Mouse (Mus musculus) neural tube, embryonic 12.5 days (tissue): Measurements from ENCODE around the gene Jaml. TPM values are rescaled to one million over a fixed set of nuclear protein-coding genes. Genes with fewer than 3 reads are reported as not detected.
"Not testable (repeated sequence)": the region's sequence is repeated elsewhere in the genome, so short reads cannot be mapped to it uniquely, and the experiment has no call there.

Experiments
- ATAC-seq: fragments of 200-750 bp; cut with Nextera tagmentation; 2 replicates; pipeline ENCODE4 v1.8.0; 2017; ENCODE audit warnings: low read depth, mild to moderate bottlenecking, moderate TSS enrichment, moderate library complexity; ENCODE audit not compliant: low FRiP score
- H3K27ac ChIP-seq: fragments of 300-500 bp; sonication (generic); 2 replicates; pipeline ENCODE4 v1.5.1; 2016
- H3K27me3 ChIP-seq: fragments of 300-500 bp; sonication (generic); replicated peaks from 2 replicates; pipeline ENCODE4 v1.6.1; 2016; ENCODE audit warnings: mild to moderate bottlenecking
- H3K36me3 ChIP-seq: fragments of 300-500 bp; sonication (generic); 2 replicates; pipeline ENCODE4 v1.6.1; 2016; ENCODE audit warnings: mild to moderate bottlenecking
- H3K4me1 ChIP-seq: fragments of 300-500 bp; sonication (generic); 2 replicates; pipeline ENCODE4 v1.6.1; 2016
- H3K4me2 ChIP-seq: fragments of 300-500 bp; sonication (generic); replicated peaks from 2 replicates; pipeline ENCODE4 v1.6.1; 2016; ENCODE audit warnings: mild to moderate bottlenecking
- H3K4me3 ChIP-seq: fragments of 300-500 bp; sonication (generic); 2 replicates; pipeline ENCODE4 v1.5.1; 2016
- H3K9ac ChIP-seq: fragments of 300-500 bp; sonication (generic); 2 replicates; pipeline ENCODE4 v1.6.1; 2016; ENCODE audit warnings: mild to moderate bottlenecking
- H3K9me3 ChIP-seq: fragments of 300-500 bp; sonication (generic); 2 replicates; pipeline ENCODE4 v1.6.1; 2016; ENCODE audit warnings: mild to moderate bottlenecking
- WGBS: fragments of 180-500 bp; shearing (Covaris S2); methylation state at CpG from one replicate; pipeline ENCODE4 v1.1.7; 2016; 5-methylcytosine and 5-hydroxymethylcytosine counted together
- polyA plus RNA-seq: library from polyadenylated mRNA; unstranded; fragments of >200 nt; fragmentation: Nextera tagmentation; extraction: Ambion mirVana; gene quantifications from 2 replicates; pipeline ENCODE4 v1.2.1, GENCODE M21; 2016

Gene Jaml
- polyA plus RNA-seq, result 0.10 and 0.49 TPM in 2 replicates

DNA sequence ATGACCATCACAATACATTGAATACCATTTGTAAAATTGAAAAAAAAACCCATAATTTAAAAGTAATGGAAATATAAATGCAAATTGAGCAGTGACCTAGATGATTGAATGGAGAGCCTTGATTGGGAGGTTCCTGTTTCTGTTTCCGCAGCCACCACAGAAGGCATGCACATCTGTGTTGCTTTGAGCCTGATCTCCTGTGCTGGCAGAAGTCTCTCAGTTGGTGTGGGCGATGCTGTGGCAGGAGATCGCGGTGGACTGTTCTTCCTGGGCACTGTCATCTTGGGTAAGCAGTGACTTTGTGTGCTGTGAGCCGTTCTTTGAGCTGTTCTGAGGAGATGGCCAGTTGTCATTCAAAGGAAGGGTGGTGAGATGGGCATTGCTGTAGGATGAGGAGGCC lies at the start of gene Jaml:
Gene Jaml, plus strand, starts transcription at position 173 of the 400 bp plus-strand sequence.
- no peak within 1 kb of the TSS for H3K4me2 ChIP-seq
- no peaks in the 10 kb centered on the region for H3K36me3 ChIP-seq
- no peak for ATAC-seq
- no peaks in the 10 kb centered on the region for H3K9me3 ChIP-seq
- no peak within 1 kb of the TSS for H3K9ac ChIP-seq
- H3K27ac ChIP-seq, result no peak within 1 kb of the TSS
- H3K4me3 ChIP-seq, result no peak within 1 kb of the TSS
- 86% methylated on average over 5 of the region's 5 CpGs for WGBS
- H3K27me3 ChIP-seq, result no peaks in the 10 kb centered on the region
- no peaks in the 10 kb centered on the region for H3K4me1 ChIP-seq

DNA sequence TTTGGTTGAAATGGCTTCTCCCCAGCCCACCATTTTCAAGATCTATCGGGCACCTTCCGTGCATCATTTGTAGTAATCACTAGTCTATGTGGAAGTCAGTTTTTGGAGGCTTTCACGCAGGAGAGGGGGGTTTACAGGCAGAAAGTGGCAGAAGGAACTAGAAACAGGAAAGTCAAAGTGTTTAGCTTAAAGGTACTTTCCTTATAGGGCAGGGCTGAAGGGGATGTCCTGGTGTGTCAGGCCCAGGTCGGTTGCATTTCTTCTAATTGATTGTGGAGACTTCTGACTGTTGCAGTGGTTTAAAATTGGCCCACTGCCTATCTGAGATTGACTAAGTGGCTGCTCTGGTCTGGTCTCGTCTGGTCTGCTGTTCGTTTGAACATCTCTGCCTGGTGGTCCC lies 48.6 kb upstream of the Jaml start:
- ATAC-seq, result no peak
- peaks cover 3% of the 10 kb centered on the region; the same call in 1 of the 2 replicates for H3K27me3 ChIP-seq
- no peaks in the 10 kb centered on the region for H3K9me3 ChIP-seq
- no peak overlapping the region for H3K9ac ChIP-seq
- no peak overlapping the region for H3K4me3 ChIP-seq
- no peak overlapping the region for H3K27ac ChIP-seq
- H3K4me1 ChIP-seq, result no peaks in the 10 kb centered on the region
- no peak overlapping the region for H3K4me2 ChIP-seq
- 69% methylated on average over 6 of the region's 6 CpGs for WGBS
- H3K36me3 ChIP-seq, result no peaks in the 10 kb centered on the region

DNA sequence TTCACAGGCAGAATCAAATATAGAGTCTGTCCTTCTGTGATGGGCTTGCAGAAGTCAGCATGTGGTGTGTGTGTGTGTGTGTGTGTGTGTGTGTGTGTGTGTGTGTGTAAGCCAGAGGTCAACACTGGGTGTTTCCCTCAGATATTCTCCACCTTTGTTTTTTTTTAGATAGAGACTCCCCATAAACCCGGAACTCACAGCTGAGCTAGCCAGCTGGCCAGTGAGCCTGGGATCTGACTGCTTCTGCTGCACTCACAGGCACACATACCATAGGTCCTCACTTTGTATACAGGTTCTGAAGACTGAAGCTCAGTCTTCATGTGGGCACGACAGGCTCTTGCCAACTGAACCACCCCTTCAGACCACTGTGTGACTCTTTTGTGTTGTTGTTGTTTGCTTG lies 46.7 kb upstream of the Jaml start:
- no peaks in the 10 kb centered on the region for H3K4me1 ChIP-seq
- H3K27me3 ChIP-seq, result peaks cover 3% of the 10 kb centered on the region; the same call in 1 of the 2 replicates
- WGBS, result 69% methylated on average over 2 of the region's 2 CpGs
- H3K4me3 ChIP-seq, result no peak overlapping the region
- no peak for ATAC-seq
- no peak overlapping the region for H3K4me2 ChIP-seq
- no peaks in the 10 kb centered on the region for H3K36me3 ChIP-seq
- no peak overlapping the region for H3K27ac ChIP-seq
- H3K9me3 ChIP-seq, result no peaks in the 10 kb centered on the region
- no peak overlapping the region for H3K9ac ChIP-seq

DNA sequence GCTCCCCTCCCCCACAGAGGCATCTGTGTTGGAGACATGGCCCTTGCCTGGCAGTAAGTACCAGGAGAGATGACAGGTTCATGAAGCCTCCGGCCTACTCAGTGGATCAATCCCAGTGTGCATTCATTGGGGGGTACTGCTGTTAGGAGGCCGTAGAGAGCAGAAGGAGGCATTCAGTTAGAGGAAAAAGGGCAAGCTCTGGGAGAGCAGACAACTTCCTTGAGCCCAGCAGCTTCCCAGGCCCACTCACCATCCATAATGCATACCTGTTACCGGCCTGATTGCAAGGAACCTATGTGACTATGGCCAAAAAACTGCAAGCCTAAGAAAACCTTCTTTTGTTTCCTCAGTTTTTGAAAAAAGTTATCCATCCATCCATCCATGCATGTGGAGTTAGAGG lies 44.5 kb upstream of the Jaml start:
- WGBS, result 80% methylated on average over 3 of the region's 3 CpGs
- no peak overlapping the region for H3K4me3 ChIP-seq
- no peak for ATAC-seq

DNA sequence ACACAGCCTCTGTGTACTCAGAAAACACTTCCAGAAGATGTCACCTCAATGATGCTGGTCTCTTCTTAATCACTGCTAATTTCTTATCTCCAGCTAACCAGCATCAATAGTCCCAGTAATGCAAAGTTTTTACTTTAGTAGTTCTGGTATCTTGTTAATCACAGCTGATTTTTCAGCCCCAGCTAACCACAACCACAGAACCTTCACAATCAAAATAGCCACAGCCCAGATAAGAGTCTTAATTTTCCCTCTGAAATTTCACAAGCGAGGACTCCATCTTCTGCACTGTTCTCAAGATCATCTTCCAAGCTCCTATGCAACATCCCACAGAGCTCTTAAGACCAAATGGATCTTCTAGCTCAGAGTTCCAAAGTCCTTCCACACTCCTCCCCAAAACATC lies 41.2 kb upstream of the Jaml start:
- H3K9me3 ChIP-seq, H3K4me2 ChIP-seq, H3K4me3 ChIP-seq, H3K36me3 ChIP-seq, H3K9ac ChIP-seq, ATAC-seq, H3K27ac ChIP-seq, H3K4me1 ChIP-seq: not testable (repeated sequence)
- 82% methylated on average over 1 of the region's 1 CpGs for WGBS
- H3K27me3 ChIP-seq, result peaks cover 30% of the 10 kb centered on the region

More for the DNA sequence above, 44.5 kb upstream of the Jaml start:
- no peaks in the 10 kb centered on the region for H3K36me3 ChIP-seq
- no peak overlapping the region for H3K9ac ChIP-seq
- H3K4me2 ChIP-seq, result no peak overlapping the region
- no peak overlapping the region for H3K27ac ChIP-seq
- H3K4me1 ChIP-seq, result no peaks in the 10 kb centered on the region
- H3K9me3 ChIP-seq, result no peaks in the 10 kb centered on the region
- peaks cover 3% of the 10 kb centered on the region; the same call in 1 of the 2 replicates for H3K27me3 ChIP-seq

DNA sequence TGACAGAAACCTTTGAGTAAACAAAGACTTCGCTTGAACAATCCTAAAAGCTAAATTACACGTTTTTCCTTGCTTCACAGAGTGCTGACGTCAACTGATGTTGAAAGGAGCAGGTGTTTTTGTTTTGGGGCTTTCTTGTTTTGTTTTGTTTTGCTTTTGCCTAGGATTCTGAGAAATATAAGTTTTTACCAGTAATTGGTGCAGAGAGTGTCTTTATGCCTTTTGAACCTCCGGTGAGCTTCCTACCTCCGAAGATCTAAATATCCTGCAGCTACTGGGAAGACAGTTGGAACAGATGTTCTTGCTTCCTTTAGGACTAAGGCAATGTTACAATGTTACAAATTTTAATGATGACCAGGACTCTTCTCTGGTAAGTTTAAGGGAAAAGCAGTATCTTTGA lies 39.5 kb upstream of the Jaml start, which contains the start of gene Mpzl2:
Gene Mpzl2, plus strand, starts transcription at position 301 of the 400 bp plus-strand sequence.
- Histone ChIP-seq H3K4me1 (0 out of 2 replicates have a peak, but pooled peaks cover 5% of the 10 kb centered on the region), H3K36me3 (no peaks in the 10 kb centered on the region), H3K27ac (no peak within 1 kb of the TSS), H3K9ac (no peak within 1 kb of the TSS), H3K27me3 (peaks cover 45% of the 10 kb centered on the region), H3K9me3 (no peaks in the 10 kb centered on the region), H3K4me2 (no peak within 1 kb of the TSS), H3K4me3 (no peak within 1 kb of the TSS)
- no peak for ATAC-seq
- 71% methylated on average over 5 of the region's 5 CpGs for WGBS

DNA sequence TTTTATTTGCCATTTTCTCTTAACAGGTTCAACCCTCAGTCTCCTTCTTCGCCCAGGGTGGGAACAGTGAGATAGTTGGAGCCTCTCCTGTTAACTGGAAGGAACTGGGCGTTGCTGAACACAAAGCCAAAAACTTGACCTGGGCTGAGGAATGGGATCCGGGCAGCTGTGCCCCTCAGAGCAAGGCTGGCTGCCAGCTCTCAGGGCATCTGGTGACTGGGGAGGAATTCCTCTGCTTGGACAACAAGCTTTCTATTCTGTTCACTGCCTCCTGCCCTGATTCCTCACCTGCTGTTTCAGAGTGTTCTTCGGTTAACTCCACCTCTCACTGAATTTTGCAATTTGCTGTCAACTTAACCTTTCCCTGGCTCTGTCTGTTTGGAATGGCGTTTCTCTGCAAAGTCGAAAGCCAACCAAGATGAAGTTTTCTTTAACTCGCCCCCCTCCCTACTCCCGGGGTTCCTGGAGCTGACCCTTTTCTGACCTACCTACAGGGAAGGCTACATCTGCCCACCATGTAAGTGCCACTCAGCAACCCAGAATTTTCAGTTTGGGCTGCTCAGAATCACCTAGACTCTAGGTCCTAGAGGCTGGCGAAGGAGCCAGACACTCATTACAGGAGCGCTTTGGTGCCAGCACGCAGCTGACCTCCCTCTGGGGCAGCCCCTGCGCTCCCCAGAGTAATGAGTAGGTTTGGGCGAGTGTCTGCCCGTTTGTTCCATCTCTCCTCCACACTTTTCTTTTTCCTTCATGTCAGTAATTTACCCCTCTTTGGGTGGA lies 38.7 kb upstream of the Jaml start:
- Histone ChIP-seq H3K27me3 (peaks cover 45% of the 10 kb centered on the region), H3K4me3 (no peak overlapping the region), H3K9me3 (no peaks in the 10 kb centered on the region), H3K4me2 (no peak overlapping the region), H3K9ac (no peak overlapping the region), H3K4me1 (0 out of 2 replicates have a peak, but pooled peaks cover 5% of the 10 kb centered on the region), H3K27ac (no peak overlapping the region), H3K36me3 (no peaks in the 10 kb centered on the region)
- 17% methylated on average over 14 of the region's 14 CpGs for WGBS
- no peak for ATAC-seq

DNA sequence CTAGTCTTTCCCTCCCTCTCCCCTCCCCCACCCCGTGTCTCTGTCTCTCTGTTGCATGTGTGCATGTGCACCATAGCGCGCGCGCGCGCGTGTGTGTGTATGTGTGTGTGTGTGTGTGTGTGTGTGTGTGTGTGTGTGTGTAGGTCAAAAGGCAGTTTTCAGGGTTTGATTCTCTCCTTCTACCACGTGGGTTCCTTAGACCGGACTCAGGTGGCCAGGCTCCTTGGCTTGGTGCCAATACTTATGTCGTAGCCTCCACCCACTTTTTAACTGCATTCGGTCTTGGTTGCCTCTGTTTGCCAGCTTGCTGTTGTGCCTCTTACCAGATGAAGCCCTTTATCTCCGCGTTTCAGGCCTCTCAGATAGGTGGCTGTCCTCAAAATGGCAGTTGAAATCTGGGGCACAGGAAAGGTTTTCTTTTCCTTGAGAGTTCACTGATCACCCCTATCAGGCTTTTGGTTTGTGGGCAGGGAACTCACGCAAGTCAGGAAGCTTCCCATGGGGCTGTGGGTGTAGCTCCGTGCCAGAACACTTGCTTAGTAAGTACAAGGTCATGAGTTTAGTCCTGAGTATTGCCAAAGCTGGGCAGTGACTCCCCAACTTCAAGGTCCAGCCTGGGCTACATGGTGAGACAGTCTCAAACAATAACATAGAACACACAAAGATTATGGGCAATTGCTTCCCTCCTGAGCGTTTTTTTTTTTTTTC lies 37.7 kb upstream of the Jaml start:
- Histone ChIP-seq H3K27me3 (peaks cover 45% of the 10 kb centered on the region), H3K4me3 (no peak overlapping the region), H3K9me3 (no peaks in the 10 kb centered on the region), H3K4me1 (0 out of 2 replicates have a peak, but pooled peaks cover 5% of the 10 kb centered on the region), H3K9ac (no peak overlapping the region), H3K36me3 (no peaks in the 10 kb centered on the region), H3K4me2 (0 out of 2 replicates have a peak overlapping the region, but pooled peaks have one; percentile 16), H3K27ac (no peak overlapping the region)
- ATAC-seq, result no peak
- WGBS, result 34% methylated on average over 17 of the region's 17 CpGs

DNA sequence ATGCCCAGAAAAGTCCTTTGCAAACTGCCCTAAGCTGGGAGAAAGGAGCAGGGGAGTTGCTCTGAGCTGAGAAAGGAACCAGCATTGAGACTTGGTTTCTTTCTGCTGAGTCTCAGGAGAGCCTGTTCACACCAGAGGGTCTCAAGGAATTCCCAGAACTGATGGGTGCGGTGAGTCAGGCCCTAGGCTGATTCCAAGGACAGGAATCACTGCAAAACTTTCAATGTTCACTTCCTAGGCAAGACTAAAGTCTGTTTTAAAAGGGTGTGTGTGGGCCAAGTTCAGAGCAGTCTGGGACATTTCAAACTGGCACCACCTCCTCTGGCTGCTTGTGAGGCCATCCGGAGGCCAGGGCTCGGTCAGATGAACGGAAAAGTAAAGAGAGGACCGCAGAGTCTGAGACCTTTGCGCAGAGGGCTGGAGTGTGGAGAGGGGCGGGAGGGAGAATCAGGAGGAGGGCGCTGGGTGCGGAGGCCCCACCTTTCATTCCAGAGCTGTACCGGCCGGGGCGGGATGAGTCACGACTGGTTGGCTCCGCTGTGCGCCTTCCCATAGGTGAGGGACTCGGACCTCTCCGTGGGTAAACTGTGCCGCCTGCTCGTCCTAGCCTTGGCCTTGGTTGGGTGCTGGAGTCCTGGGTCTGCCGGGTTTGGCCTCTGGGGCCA lies 36.8 kb upstream of the Jaml start:
- Histone ChIP-seq H3K4me1 (0 out of 2 replicates have a peak, but pooled peaks cover 5% of the 10 kb centered on the region), H3K4me2 (peak overlapping the region; percentile 40), H3K9me3 (no peaks in the 10 kb centered on the region), H3K4me3 (no peak overlapping the region; the same call in 1 of the 2 replicates), H3K27me3 (peaks cover 45% of the 10 kb centered on the region), H3K27ac (no peak overlapping the region), H3K9ac (no peak overlapping the region), H3K36me3 (no peaks in the 10 kb centered on the region)
- no peak for ATAC-seq
- 3% methylated on average over 20 of the region's 20 CpGs for WGBS

DNA sequence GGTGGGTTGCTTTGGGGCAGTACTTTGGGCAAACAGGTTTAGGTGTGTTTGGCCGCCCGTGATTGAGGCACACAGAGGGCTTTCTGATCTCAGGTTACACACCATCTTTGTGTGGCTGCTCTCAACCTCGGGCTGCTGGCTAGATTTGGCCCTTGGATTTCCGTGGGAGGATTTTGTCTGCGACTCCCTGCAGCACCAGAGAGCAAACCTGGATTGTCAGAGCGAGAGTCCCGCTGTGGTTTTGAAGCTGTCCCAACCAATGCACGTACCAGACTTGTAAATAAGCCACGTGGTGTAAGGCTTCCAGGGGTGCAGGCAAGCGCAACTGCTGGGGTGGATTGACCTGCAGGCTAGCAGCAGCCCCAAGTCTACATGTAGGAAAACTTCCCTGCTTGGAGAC lies 36.0 kb upstream of the Jaml start:
- Histone ChIP-seq H3K36me3 (no peaks in the 10 kb centered on the region), H3K4me2 (peak overlapping the region; percentile 40), H3K4me1 (0 out of 2 replicates have a peak, but pooled peaks cover 5% of the 10 kb centered on the region), H3K27me3 (peaks cover 45% of the 10 kb centered on the region), H3K9me3 (no peaks in the 10 kb centered on the region), H3K4me3 (no peak overlapping the region), H3K9ac (no peak overlapping the region), H3K27ac (no peak overlapping the region)
- 1% methylated on average over 10 of the region's 10 CpGs for WGBS
- no peak for ATAC-seq

DNA sequence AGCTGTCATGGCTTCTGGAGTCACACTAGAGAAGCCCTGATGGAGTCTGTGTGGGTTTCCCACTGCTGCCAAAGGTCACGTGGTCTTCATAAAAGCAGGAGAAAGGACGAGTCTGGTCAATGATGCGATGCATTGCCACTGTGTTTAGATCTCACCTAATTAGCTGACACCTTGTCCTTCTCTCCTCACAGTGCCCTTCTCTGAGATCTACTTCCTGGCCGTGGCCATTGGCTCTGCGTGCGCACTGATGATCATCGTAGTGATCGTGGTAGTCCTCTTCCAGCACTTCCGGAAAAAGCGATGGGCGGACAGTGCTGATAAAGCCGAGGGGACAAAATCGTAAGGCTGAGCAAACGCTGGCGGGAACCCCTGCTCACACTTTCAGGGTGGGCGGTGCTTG lies 32.0 kb upstream of the Jaml start:
- peaks cover 26% of the 10 kb centered on the region for H3K27me3 ChIP-seq
- H3K9ac ChIP-seq, result no peak overlapping the region
- no peak overlapping the region for H3K4me3 ChIP-seq
- no peak for ATAC-seq
- H3K9me3 ChIP-seq, result no peaks in the 10 kb centered on the region
- WGBS, result 91% methylated on average over 16 of the region's 16 CpGs
- no peaks in the 10 kb centered on the region for H3K36me3 ChIP-seq
- H3K27ac ChIP-seq, result no peak overlapping the region
- no peaks in the 10 kb centered on the region for H3K4me1 ChIP-seq
- H3K4me2 ChIP-seq, result no peak overlapping the region

DNA sequence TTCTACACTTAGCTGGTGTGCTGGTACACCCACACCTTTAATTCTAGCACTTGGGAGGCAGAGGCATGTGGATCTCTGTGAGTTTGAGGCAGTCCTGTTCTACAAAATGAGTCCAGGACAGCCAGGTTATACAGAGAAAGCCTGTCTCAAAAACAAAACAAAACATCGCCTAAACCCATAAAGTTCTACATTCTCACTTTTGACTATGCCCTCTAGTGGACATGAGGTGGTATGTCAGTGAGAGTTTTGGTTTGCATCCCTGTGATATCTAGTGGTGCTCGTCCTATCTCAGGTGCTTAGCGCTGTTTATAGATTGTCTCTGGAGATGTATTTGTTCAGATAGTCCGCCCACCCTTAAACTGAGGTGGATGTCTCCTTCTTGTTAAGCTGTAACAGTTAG lies 30.5 kb upstream of the Jaml start:
- 32% methylated on average over 4 of the region's 4 CpGs for WGBS
- Histone ChIP-seq H3K27me3 (peaks cover 13% of the 10 kb centered on the region), H3K27ac (no peak overlapping the region), H3K36me3 (no peaks in the 10 kb centered on the region), H3K4me1 (no peaks in the 10 kb centered on the region), H3K4me3 (no peak overlapping the region), H3K9ac (no peak overlapping the region), H3K4me2 (no peak overlapping the region), H3K9me3 (no peaks in the 10 kb centered on the region)
- ATAC-seq, result no peak
